Comparison of ENCODE assay signal across 18 mouse cellular contexts in the genomic region with DNA sequence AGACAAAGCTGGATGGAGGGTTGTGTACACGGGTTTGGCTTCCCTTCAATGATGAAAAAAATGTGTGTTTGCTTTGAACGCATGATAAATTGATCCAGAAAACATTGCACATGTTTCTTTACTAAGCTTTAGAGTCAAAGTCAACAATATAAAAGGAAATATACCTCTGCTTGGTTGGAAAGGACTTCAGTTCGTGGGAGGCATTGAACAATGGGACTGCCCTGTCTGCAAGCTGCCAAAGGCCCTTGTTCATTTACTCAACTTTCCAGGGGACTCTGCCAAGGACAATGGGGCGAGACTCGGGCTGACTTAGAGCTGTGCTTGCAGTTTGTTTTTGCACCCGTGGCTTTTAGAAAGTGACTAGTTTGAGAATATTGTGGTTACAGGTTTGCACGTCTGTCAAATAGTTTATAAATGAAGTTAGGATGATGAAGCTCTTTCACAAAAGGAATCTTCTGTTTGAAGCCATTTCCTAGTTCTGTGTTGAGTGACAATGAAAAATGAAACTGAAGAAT.
DNase-seq lines count a peak whose midpoint lies in the region; ATAC-seq and TF ChIP-seq lines count a peak whose summit lies in the region.
"Had no signal": no experiment of that assay in that cellular context is flagged by ENCODE, and none has a peak within 500 bp of the region (broad histone marks: within the 10 kb centered on the region; RNA-seq: fewer than 3 reads in every experiment).

No protein-coding gene starts in this region.

- H3K9ac ChIP-seq in liver, adult 2 months (ENCODE audit: low read depth, low read length): no peak overlapping the region
- no peak overlapping the region for H3K9ac ChIP-seq in liver, embryonic 11.5 days (ENCODE audit: low read depth, low read length)
- no peak overlapping the region for H3K9ac ChIP-seq in midbrain, postnatal 0 days (replicated peaks; ENCODE audit: low read length, poor library complexity, severe bottlenecking)
- H3K9ac ChIP-seq in forebrain, embryonic 13.5 days: no peak overlapping the region
- H3K9ac ChIP-seq: forebrain, embryonic 12.5 days; hindbrain, embryonic 12.5 days; hindbrain, embryonic 15.5 days had no signal

- no peaks in the 10 kb centered on the region for H3K9me3 ChIP-seq in liver, embryonic 11.5 days (ENCODE audit: control insufficient read depth, low read length)
- H3K9me3 ChIP-seq in midbrain, postnatal 0 days (ENCODE audit: low read length): no peaks in the 10 kb centered on the region
- no peaks in the 10 kb centered on the region for H3K9me3 ChIP-seq in forebrain, embryonic 13.5 days (replicated peaks)
- H3K9me3 ChIP-seq: forebrain, embryonic 12.5 days; hindbrain, embryonic 12.5 days; hindbrain, embryonic 15.5 days had no signal

- no peak overlapping the region for H3K4me2 ChIP-seq in liver, embryonic 11.5 days
- H3K4me2 ChIP-seq in midbrain, postnatal 0 days (ENCODE audit: low read depth, low read length, poor library complexity, severe bottlenecking): no peak overlapping the region
- no peak overlapping the region for H3K4me2 ChIP-seq in forebrain, embryonic 13.5 days
- H3K4me2 ChIP-seq: forebrain, embryonic 12.5 days; heart, embryonic 11.5 days; hindbrain, embryonic 12.5 days; hindbrain, embryonic 15.5 days had no signal

- H3K27ac ChIP-seq in liver, adult 2 months (replicated peaks; ENCODE audit: insufficient read depth, low read depth, low read length): no peak overlapping the region
- no peak overlapping the region for H3K27ac ChIP-seq in liver, embryonic 11.5 days (ENCODE audit: low read depth, low read length)
- no peak overlapping the region for H3K27ac ChIP-seq in midbrain, postnatal 0 days (ENCODE audit: low read depth, low read length)
- no peak overlapping the region for H3K27ac ChIP-seq in forebrain, embryonic 13.5 days
- H3K27ac ChIP-seq: forebrain, embryonic 12.5 days; hindbrain, embryonic 12.5 days; hindbrain, embryonic 15.5 days had no signal

- no peaks in the 10 kb centered on the region for H3K4me1 ChIP-seq in liver, adult 2 months (ENCODE audit: control insufficient read depth, insufficient read depth, low read length)
- peaks cover 25% of the 10 kb centered on the region for H3K4me1 ChIP-seq in liver, embryonic 11.5 days (replicated peaks; ENCODE audit: control insufficient read depth, insufficient read depth, low read length)
- peaks cover 5% of the 10 kb centered on the region for H3K4me1 ChIP-seq in midbrain, postnatal 0 days (ENCODE audit: insufficient read depth, low read length)
- H3K4me1 ChIP-seq in forebrain, embryonic 13.5 days: peaks cover 34% of the 10 kb centered on the region

- H3K27me3 ChIP-seq in liver, adult 2 months (ENCODE audit: control insufficient read depth, insufficient read depth, low read length): peaks cover 7% of the 10 kb centered on the region
- 0 out of 2 replicates have a peak, but pooled peaks cover 2% of the 10 kb centered on the region for H3K27me3 ChIP-seq in liver, embryonic 11.5 days (replicated peaks; ENCODE audit: control insufficient read depth, insufficient read depth, low read length)
- no peaks in the 10 kb centered on the region for H3K27me3 ChIP-seq in midbrain, postnatal 0 days (ENCODE audit: insufficient read depth, low read length)
- H3K27me3 ChIP-seq in forebrain, embryonic 13.5 days: peaks cover 3% of the 10 kb centered on the region; the same call in 1 of the 2 replicates
- H3K27me3 ChIP-seq: hindbrain, embryonic 12.5 days; hindbrain, embryonic 15.5 days had no signal

- WGBS in liver, adult 2 months: 31% methylated on average over 7 of the region's 7 CpGs
- WGBS in liver, embryonic 11.5 days: 70% methylated on average over 7 of the region's 7 CpGs
- 63% methylated on average over 7 of the region's 7 CpGs for WGBS in midbrain, postnatal 0 days
- WGBS in forebrain, embryonic 13.5 days: 56% methylated on average over 7 of the region's 7 CpGs

- ATAC-seq in liver, embryonic 11.5 days (replicated peaks; ENCODE audit: low FRiP score): no peak
- ATAC-seq in midbrain, postnatal 0 days (ENCODE audit: low FRiP score): no peak
- no peak for ATAC-seq in forebrain, embryonic 13.5 days
- ATAC-seq: forebrain, embryonic 16.5 days; Patski had no signal

- no peak overlapping the region for H3K4me3 ChIP-seq in liver, adult 2 months (ENCODE audit: insufficient read depth, low read depth, low read length)
- H3K4me3 ChIP-seq in liver, embryonic 11.5 days (ENCODE audit: low read depth, low read length): no peak overlapping the region
- no peak overlapping the region for H3K4me3 ChIP-seq in midbrain, postnatal 0 days (ENCODE audit: low read depth, low read length)
- no peak overlapping the region for H3K4me3 ChIP-seq in forebrain, embryonic 13.5 days
- H3K4me3 ChIP-seq: forebrain, embryonic 12.5 days; hindbrain, embryonic 12.5 days; hindbrain, embryonic 15.5 days had no signal

- H3K36me3 ChIP-seq in liver, adult 2 months (ENCODE audit: control insufficient read depth, insufficient read depth, low read length): no peaks in the 10 kb centered on the region
- H3K36me3 ChIP-seq in liver, embryonic 11.5 days (ENCODE audit: control insufficient read depth, insufficient read depth, low read length): no peaks in the 10 kb centered on the region
- H3K36me3 ChIP-seq in midbrain, postnatal 0 days (ENCODE audit: insufficient read depth, low read length): no peaks in the 10 kb centered on the region
- H3K36me3 ChIP-seq in forebrain, embryonic 13.5 days (ENCODE audit: poor library complexity, severe bottlenecking): no peaks in the 10 kb centered on the region
- H3K36me3 ChIP-seq: forebrain, embryonic 12.5 days; hindbrain, embryonic 12.5 days; hindbrain, embryonic 15.5 days had no signal

- TF ChIP-seq POLR2A in liver, adult 2 months (IDR thresholded peaks at IDR 0.05; ENCODE audit: extremely low read depth, insufficient read depth, low read length): no peak

- DNase-seq in adrenal gland, adult 2 months: peak; percentile 24
- no peak for DNase-seq in adrenal gland, adult 18-20 months (ENCODE audit: low spot score in 2 of 2)
- DNase-seq in liver, adult 2 months (ENCODE audit: extremely low read depth, low read depth, low spot score): peak; percentile 29
- DNase-seq in liver, embryonic 11.5 days (ENCODE audit: low spot score): no peak
- peak; percentile 64 for DNase-seq in fibroblast of lung, adult 2 months (ENCODE audit: low read depth)
- no peak for DNase-seq in midbrain, postnatal 0 days (ENCODE audit: low spot score)
- DNase-seq: cerebellum, adult 18-20 months; cerebellum, adult 9-10 months; cerebellum, postnatal 14 days; gastrocnemius, postnatal 10 days; heart, adult 11 months had no signal

- no peaks in the 10 kb centered on the region for H3K79me2 ChIP-seq in liver, adult 2 months (ENCODE audit: control insufficient read depth, insufficient read depth, low read length)

- TF ChIP-seq CTCF in liver, adult 2 months (IDR thresholded peaks at IDR 0.05; ENCODE audit: low read depth, low read length): no peak
- TF ChIP-seq CTCF in midbrain, postnatal 0 days (IDR thresholded peaks at IDR 0.05): no peak

Comparison
In these comparisons a context has a peak if more than half of its experiments do, and no peak if none do; other contexts are left out.
1. DNase-seq: peak in adrenal gland, adult 2 months (single experiment), liver, adult 2 months (single experiment) and fibroblast of lung, adult 2 months (single experiment); none in adrenal gland, adult 18-20 months (0 of 2), liver, embryonic 11.5 days (single experiment) and midbrain, postnatal 0 days (single experiment).